Mouse (Mus musculus): ENCODE measurements around the gene Rbfox1.

DNA sequence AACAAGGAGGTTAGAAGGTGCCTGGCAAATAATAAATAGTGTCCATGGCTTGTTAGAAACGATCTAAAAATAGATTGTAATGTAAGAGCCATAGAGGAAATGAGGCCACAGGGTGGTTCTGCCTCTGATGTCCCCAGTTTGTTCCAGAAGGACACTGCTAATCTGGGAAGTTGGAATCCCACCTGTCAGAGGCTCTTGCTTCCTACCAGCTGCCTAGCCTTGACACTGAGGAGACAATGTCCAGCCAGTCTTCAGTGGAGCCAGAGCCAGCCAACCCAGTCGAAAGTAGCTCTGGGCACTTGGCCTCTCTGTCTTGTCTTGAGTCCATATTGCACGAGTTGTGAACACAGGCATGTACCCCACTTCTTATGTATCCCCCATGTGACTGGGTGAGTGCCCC, 1172.6 kb downstream of the Rbfox1 start:
- no peak for TF ChIP-seq CTCF (IDR thresholded peaks at IDR 0.05; ENCODE audit: borderline replicate concordance, control insufficient read depth, extremely low read depth, insufficient read depth, low read length, poor library complexity)
- no peak for TF ChIP-seq POLR2A (IDR thresholded peaks at IDR 0.05; ENCODE audit: control insufficient read depth, extremely low read depth, insufficient read depth, low read length, poor library complexity)

All from thymus, adult 2 months (tissue).